Mouse (Mus musculus): Measurements from ENCODE around the gene Ak9.
"Not testable (repeated sequence)": the region's sequence is repeated elsewhere in the genome, so short reads cannot be mapped to it uniquely, and the experiment has no call there.

GRCm38 (mm10) chr10:41413471-41413870, 109.7 kb downstream of the Ak9 start:
- not testable (repeated sequence) for TF ChIP-seq POLR2A (IDR thresholded peaks at IDR 0.05; ENCODE audit: control insufficient read depth, low read depth, low read length); CTCF (IDR thresholded peaks at IDR 0.05; ENCODE audit: control insufficient read depth, insufficient read depth, insufficient replicate concordance, low read depth, low read length)
